Mouse (Mus musculus) cerebellum, adult (tissue): Measurements from ENCODE around the gene Fam213b.

Experiments used
- ATAC-seq: cut with Nextera tagmentation; 2 replicates; pipeline ENCODE4 v1.9.2; 2017; ENCODE audit warnings: mild to moderate bottlenecking, moderate library complexity, mixed read lengths; ENCODE audit not compliant: insufficient number of reproducible peaks, low FRiP score, low TSS enrichment

Gene Fam213b

GRCm38 (mm10) chr4:154925413-154925812 lies 26.5 kb upstream of the Fam213b start:
- ATAC-seq = no peak

- ATAC-seq = no peak
Observed at GRCm38 (mm10) chr4:154922931-154923330, 24.0 kb upstream of the Fam213b start.

GRCm38 (mm10) chr4:154922291-154922690 lies 23.4 kb upstream of the Fam213b start:
- no peak; the same call in 1 of the 2 replicates for ATAC-seq

- no peak for ATAC-seq
Observed at GRCm38 (mm10) chr4:154916662-154917061, 17.7 kb upstream of the Fam213b start.

GRCm38 (mm10) chr4:154915286-154915685 lies 16.4 kb upstream of the Fam213b start:
- ATAC-seq = no peak

GRCm38 (mm10) chr4:154914707-154915106 lies 15.8 kb upstream of the Fam213b start:
- no peak for ATAC-seq

- no peak for ATAC-seq
Observed at GRCm38 (mm10) chr4:154914252-154914651, 15.3 kb upstream of the Fam213b start.

- no peak for ATAC-seq
Observed at GRCm38 (mm10) chr4:154913845-154914244, 14.9 kb upstream of the Fam213b start.

GRCm38 (mm10) chr4:154911644-154912043 lies 12.7 kb upstream of the Fam213b start:
- ATAC-seq = no peak

GRCm38 (mm10) chr4:154910606-154911522 lies 11.9 kb upstream of the Fam213b start:
- no peak for ATAC-seq

GRCm38 (mm10) chr4:154908490-154908889 lies 9.6 kb upstream of the Fam213b start:
- ATAC-seq = no peak

- 0 out of 2 replicates have a peak, but pooled peaks have one; percentile 58 for ATAC-seq
Observed at GRCm38 (mm10) chr4:154907833-154908232, 8.9 kb upstream of the Fam213b start.

- ATAC-seq = peak; percentile 95
Observed at GRCm38 (mm10) chr4:154904185-154905071, 5.5 kb upstream of the Fam213b start.

GRCm38 (mm10) chr4:154902371-154902770 lies 3.4 kb upstream of the Fam213b start:
- no peak for ATAC-seq

- no peak; the same call in 1 of the 2 replicates for ATAC-seq
Observed at GRCm38 (mm10) chr4:154897676-154898465, 1.1 kb downstream of the Fam213b start.

GRCm38 (mm10) chr4:154895549-154895948 lies 3.4 kb downstream of the Fam213b start:
- ATAC-seq = no peak

- ATAC-seq = no peak
Observed at GRCm38 (mm10) chr4:154890887-154891286, 8.0 kb downstream of the Fam213b start.

- 0 out of 2 replicates have a peak, but pooled peaks have one; percentile 1 for ATAC-seq
Observed at GRCm38 (mm10) chr4:154887593-154888250, 11.2 kb downstream of the Fam213b start.

GRCm38 (mm10) chr4:154886876-154887592 lies 11.9 kb downstream of the Fam213b start:
- ATAC-seq = peak; percentile 71; the same call in 1 of the 2 replicates
